In the genomic region with DNA sequence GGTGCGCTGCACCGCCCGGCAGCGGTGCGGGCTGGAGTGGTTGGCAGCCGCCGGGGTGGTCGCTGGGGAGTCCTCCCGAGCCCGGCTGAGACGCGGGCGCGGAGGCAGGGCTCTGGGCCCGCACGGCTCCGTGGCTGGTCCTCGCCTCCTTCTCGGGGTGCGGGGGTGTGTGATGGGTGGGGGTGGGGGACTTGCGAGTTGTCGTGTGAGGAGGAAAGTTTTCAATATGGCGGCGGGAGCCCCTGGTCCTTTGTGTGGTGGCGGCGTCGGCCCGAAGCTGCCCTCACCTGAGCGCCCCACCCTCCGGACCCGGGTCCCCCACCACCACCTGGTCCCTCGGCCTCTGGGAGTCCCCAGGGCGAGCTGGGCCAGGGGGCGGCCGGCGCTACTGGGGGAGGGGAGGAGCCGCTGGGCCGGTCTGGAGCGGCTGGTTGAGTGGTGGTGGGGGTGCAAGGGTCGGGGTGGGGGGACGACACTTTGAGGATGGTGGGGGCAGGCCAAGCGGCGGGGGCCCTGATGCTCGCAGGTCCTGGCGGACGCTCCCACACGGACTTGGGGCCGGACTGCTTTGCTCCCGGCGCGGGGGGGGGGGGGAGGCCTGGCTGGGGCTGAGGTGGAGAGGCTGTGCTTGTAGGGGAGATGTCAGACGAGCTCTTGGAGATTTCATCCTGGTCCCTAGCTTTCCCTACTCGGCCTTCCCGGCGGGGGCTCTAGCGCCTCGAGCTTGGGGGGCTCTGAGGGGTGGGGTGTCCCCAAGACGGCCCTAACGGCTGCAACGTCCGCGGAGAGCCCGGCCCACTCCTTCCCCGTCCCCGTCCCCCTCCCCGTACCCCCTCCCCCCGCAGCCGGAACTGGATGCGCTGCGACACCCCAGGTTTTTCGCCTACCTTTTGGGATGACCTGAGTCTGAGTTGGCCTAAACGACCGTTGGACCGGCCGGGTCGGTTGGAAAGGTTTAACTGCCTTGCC, we compare ENCODE assay signal across 9 mouse cellular contexts. TPM values are rescaled to one million over a fixed set of nuclear protein-coding genes. Genes with fewer than 3 reads are reported as not detected.
DNase-seq lines count a peak whose midpoint lies in the region; ATAC-seq lines count a peak whose summit lies in the region.
"Had no signal": no experiment of that assay in that cellular context is flagged by ENCODE, and none has a peak within 500 bp of the region (broad histone marks: within the 10 kb centered on the region; RNA-seq: fewer than 3 reads in every experiment).

No protein-coding gene starts in this region.

- peak overlapping the region; percentile 99 for H3K9ac ChIP-seq in forebrain, embryonic 16.5 days (replicated peaks; ENCODE audit: low read depth, low read length)
- H3K9ac ChIP-seq in hindbrain, embryonic 14.5 days: peak overlapping the region; percentile 99

- H3K27me3 ChIP-seq in forebrain, embryonic 16.5 days (replicated peaks; ENCODE audit: control insufficient read depth, insufficient read depth, low read length): no peaks in the 10 kb centered on the region
- no peaks in the 10 kb centered on the region for H3K27me3 ChIP-seq in hindbrain, embryonic 14.5 days (ENCODE audit: control insufficient read depth, insufficient read depth, low read length)
- H3K27me3 ChIP-seq in midbrain, embryonic 10.5 days (ENCODE audit: low read depth, poor library complexity, severe bottlenecking): no peaks in the 10 kb centered on the region

- H3K27ac ChIP-seq in forebrain, embryonic 16.5 days (ENCODE audit: low read length): peak overlapping the region; percentile 96
- H3K27ac ChIP-seq in hindbrain, embryonic 14.5 days: peak overlapping the region; percentile 93
- peak overlapping the region; percentile 99 for H3K27ac ChIP-seq in midbrain, embryonic 10.5 days (replicated peaks)

- 1% methylated on average over 50 of the region's 76 CpGs for WGBS in forebrain, embryonic 16.5 days
- under 1% methylated on average over 54 of the region's 76 CpGs for WGBS in hindbrain, embryonic 14.5 days
- under 1% methylated on average over 50 of the region's 76 CpGs for WGBS in midbrain, embryonic 10.5 days

- intact Hi-C loops in left cerebral cortex, postnatal 10 days (cut with DNase I): no loop called here

- no peaks in the 10 kb centered on the region for H3K36me3 ChIP-seq in forebrain, embryonic 16.5 days (ENCODE audit: control insufficient read depth, insufficient read depth)
- no peaks in the 10 kb centered on the region for H3K36me3 ChIP-seq in hindbrain, embryonic 14.5 days (replicated peaks; ENCODE audit: control insufficient read depth, insufficient read depth)
- H3K36me3 ChIP-seq in midbrain, embryonic 10.5 days: no peaks in the 10 kb centered on the region

- H3K4me1 ChIP-seq in forebrain, embryonic 16.5 days (replicated peaks; ENCODE audit: control insufficient read depth, insufficient read depth, low read length): peaks cover 30% of the 10 kb centered on the region
- peaks cover 35% of the 10 kb centered on the region for H3K4me1 ChIP-seq in hindbrain, embryonic 14.5 days (replicated peaks; ENCODE audit: control insufficient read depth, insufficient read depth, low read length)
- peaks cover 54% of the 10 kb centered on the region for H3K4me1 ChIP-seq in midbrain, embryonic 10.5 days

- peak; percentile 72 for DNase-seq in Muller cell, postnatal 12 days (ENCODE audit: inconsistent ontology term)
- peak; percentile 63 for DNase-seq in brain, adult 2 months (ENCODE audit: low read depth, low spot score)
- DNase-seq in hindbrain, embryonic 14.5 days (ENCODE audit: low spot score): peak; percentile 35
- DNase-seq in left cerebral cortex, postnatal 10 days (ENCODE audit: extremely low spot score in 1 of 2, low spot score in 2 of 2): peak; percentile 23 to 70
- peak; percentile 68 for DNase-seq in midbrain, embryonic 10.5 days (ENCODE audit: low spot score)
- peak; percentile 10 to 17 for DNase-seq in spleen, adult 18-20 months

- ATAC-seq in forebrain, embryonic 16.5 days: peak; percentile 11
- peak; percentile 35 for ATAC-seq in hindbrain, embryonic 14.5 days (ENCODE audit: low FRiP score)
- ATAC-seq in erythroid progenitor cell, adult 5-6 weeks (replicated peaks; ENCODE audit: low FRiP score, poor library complexity, severe bottlenecking): no peak

- H3K9me3 ChIP-seq in forebrain, embryonic 16.5 days (ENCODE audit: control insufficient read depth, low read length): no peaks in the 10 kb centered on the region
- H3K9me3 ChIP-seq in hindbrain, embryonic 14.5 days (ENCODE audit: control insufficient read depth, low read length): no peaks in the 10 kb centered on the region
- no peaks in the 10 kb centered on the region for H3K9me3 ChIP-seq in midbrain, embryonic 10.5 days (replicated peaks)

- peak overlapping the region; percentile 100 for H3K4me3 ChIP-seq in forebrain, embryonic 16.5 days (replicated peaks; ENCODE audit: low read length)
- peak overlapping the region; percentile 95 for H3K4me3 ChIP-seq in hindbrain, embryonic 14.5 days (replicated peaks; ENCODE audit: low read length)
- peak overlapping the region; percentile 98 for H3K4me3 ChIP-seq in midbrain, embryonic 10.5 days

- peak overlapping the region; percentile 90 for H3K4me2 ChIP-seq in forebrain, embryonic 16.5 days (ENCODE audit: low read length)
- H3K4me2 ChIP-seq in hindbrain, embryonic 14.5 days (replicated peaks): peak overlapping the region; percentile 85

RNA-seq across cellular contexts. Expression of gene Kdm5b, which starts 1.1 kb away (rescaled TPM):
- 103 and 109 TPM in 2 replicates for polyA plus RNA-seq in forebrain, embryonic 16.5 days (2015; fragmentation: Nextera tagmentation; extraction: Ambion mirVana)
- 83.0 TPM in 2 replicates for polyA plus RNA-seq in hindbrain, embryonic 14.5 days (2014; fragmentation: Nextera tagmentation; extraction: Ambion mirVana)
- 10 to 100 TPM; 63.8 to 66.6 TPM for total RNA-seq in left cerebral cortex, postnatal 10 days (2021)
- polyA plus RNA-seq in midbrain, embryonic 10.5 days (2016; fragmentation: Nextera tagmentation; extraction: Ambion mirVana): 60.9 and 69.2 TPM in 2 replicates
- total RNA-seq in erythroid progenitor cell, adult 5-6 weeks (2015; ENCODE audit: low replicate concordance): 5.4 and 20.1 TPM in 2 replicates
- 2.2 and 4.1 TPM in 2 replicates for total RNA-seq in erythroid progenitor cell, adult 5-6 weeks (2017; ENCODE audit: low replicate concordance)

RNA-seq across cellular contexts. Expression of gene Mgat4e, which starts 11.6 kb away (rescaled TPM):
- not detected in 2 replicates for polyA plus RNA-seq in forebrain, embryonic 16.5 days (2015; fragmentation: Nextera tagmentation; extraction: Ambion mirVana)
- polyA plus RNA-seq in hindbrain, embryonic 14.5 days (2014; fragmentation: Nextera tagmentation; extraction: Ambion mirVana): not detected in 2 replicates
- under 1 TPM in 1 of 2 experiments, not detected in 1; 0.24 TPM for total RNA-seq in left cerebral cortex, postnatal 10 days (2021)
- not detected in 2 replicates for polyA plus RNA-seq in midbrain, embryonic 10.5 days (2016; fragmentation: Nextera tagmentation; extraction: Ambion mirVana)
- not detected in 2 replicates for total RNA-seq in erythroid progenitor cell, adult 5-6 weeks (2015; ENCODE audit: low replicate concordance)
- not detected in 2 replicates for total RNA-seq in erythroid progenitor cell, adult 5-6 weeks (2017; ENCODE audit: low replicate concordance)
- total RNA-seq: left cerebral cortex, adult 8-10 months had no signal

Comparison
In these comparisons a context has a peak if more than half of its experiments do, and no peak if none do; other contexts are left out.
1. DNase-seq: peak in every context shown above with its lines; median percentile 72 in Muller cell, postnatal 12 days; 68 in midbrain, embryonic 10.5 days; 63 in brain, adult 2 months; 46 in left cerebral cortex, postnatal 10 days; 35 in hindbrain, embryonic 14.5 days; 14 in spleen, adult 18-20 months.